Mouse (Mus musculus): Measurements from ENCODE around the gene Zscan5b. TPM values are rescaled to one million over a fixed set of nuclear protein-coding genes. Genes with fewer than 3 reads are reported as not detected.
"Not testable (repeated sequence)": the region's sequence is repeated elsewhere in the genome, so short reads cannot be mapped to it uniquely, and the experiment has no call there.

The Zscan5b gene
- polyA plus RNA-seq, 1 experiment from 2014 or later: not detected

DNA sequence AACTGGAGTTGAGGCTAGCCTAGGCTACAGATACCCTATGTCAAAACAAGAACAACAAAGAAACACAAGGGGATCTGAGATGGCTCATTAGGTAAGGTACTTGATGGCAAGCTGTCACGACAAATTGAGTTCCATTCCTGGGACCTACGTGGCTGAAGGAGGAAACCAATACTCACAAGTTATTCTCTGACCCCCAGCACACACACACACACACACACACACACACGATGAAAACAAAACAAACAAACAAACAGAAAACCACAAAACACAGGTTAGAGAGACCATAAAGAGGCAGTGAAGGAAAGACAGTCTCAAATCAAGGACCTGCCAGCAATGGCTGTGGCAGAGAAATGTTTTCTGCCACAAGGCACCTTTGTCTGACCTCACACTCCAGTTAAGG lies 25.3 kb upstream of the Zscan5b start, which contains the start of gene Galp:
Gene Galp (plus strand): TSS at position 301 of the 400 bp plus-strand sequence.
- Histone ChIP-seq H3K27ac (no peak within 1 kb of the TSS), H3K36me3 (ENCODE audit: inconsistent target) (no peaks in the 10 kb centered on the region), H3K79me2 (ENCODE audit: inconsistent target) (no peaks in the 10 kb centered on the region), H3K4me3 (ENCODE audit: inconsistent target) (no peak within 1 kb of the TSS)
- WGBS (ENCODE audit: missing documents): 46% methylated on average over 3 of the region's 3 CpGs

GRCm38 (mm10) chr7:6204200-6204599 lies 17.9 kb upstream of the Zscan5b start:
- no peak overlapping the region for H3K4me3 ChIP-seq (ENCODE audit: inconsistent target)
- H3K36me3 ChIP-seq (ENCODE audit: inconsistent target): no peaks in the 10 kb centered on the region
- H3K27ac ChIP-seq: no peak overlapping the region
- WGBS (ENCODE audit: missing documents): 77% methylated on average over 3 of the region's 3 CpGs
- no peaks in the 10 kb centered on the region for H3K79me2 ChIP-seq (ENCODE audit: inconsistent target)

DNA sequence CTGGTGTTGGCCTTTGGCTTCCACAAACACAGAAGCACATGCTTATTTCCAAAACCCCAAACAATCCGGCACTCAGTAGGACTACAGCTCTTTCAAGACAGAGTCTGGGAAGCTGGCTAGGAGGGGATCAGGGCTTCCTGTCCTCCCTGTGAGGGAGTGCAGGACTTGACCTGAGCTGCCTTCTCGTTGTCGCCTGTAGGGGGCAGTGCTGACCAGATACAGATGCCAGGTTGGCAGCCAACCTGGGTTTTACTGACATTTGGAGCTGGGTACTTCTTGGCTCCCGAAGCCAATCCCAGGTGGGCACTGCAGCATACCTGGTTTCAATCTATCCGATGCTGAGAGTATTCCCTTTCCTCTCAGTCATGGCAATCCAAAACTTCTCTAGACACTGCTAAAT lies 8.9 kb upstream of the Zscan5b start:
- Histone ChIP-seq H3K27ac (no peak overlapping the region), H3K4me3 (ENCODE audit: inconsistent target) (no peak overlapping the region), H3K36me3 (ENCODE audit: inconsistent target) (no peaks in the 10 kb centered on the region), H3K79me2 (ENCODE audit: inconsistent target) (no peaks in the 10 kb centered on the region)
- 42% methylated on average over 5 of the region's 5 CpGs for WGBS (ENCODE audit: missing documents)

GRCm38 (mm10) chr7:6214691-6215090 lies 7.4 kb upstream of the Zscan5b start:
- not testable (repeated sequence) for H3K27ac ChIP-seq; H3K79me2 ChIP-seq (ENCODE audit: inconsistent target); H3K36me3 ChIP-seq (ENCODE audit: inconsistent target); H3K4me3 ChIP-seq (ENCODE audit: inconsistent target)
- 92% methylated on average over 2 of the region's 4 CpGs for WGBS (ENCODE audit: missing documents)

DNA sequence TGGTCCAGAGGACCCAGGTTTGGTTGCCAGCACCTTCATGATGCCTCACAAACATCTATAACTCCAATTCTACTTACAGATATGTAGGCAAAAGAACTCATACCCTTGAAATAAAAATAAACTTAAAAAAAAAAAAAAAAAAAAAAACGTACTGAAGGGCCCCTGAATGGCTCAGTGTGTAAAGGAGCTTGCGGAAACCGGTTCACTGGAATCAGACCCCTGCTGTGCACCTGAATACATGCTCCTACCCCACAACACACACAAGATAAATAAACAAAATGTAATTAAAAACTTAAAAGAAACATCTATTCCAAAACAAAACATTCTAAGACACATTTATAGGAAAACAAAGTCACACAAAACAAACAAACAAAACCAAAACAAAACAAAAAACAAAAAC lies 1.9 kb upstream of the Zscan5b start:
- Histone ChIP-seq H3K27ac (no peak overlapping the region), H3K79me2 (ENCODE audit: inconsistent target) (no peaks in the 10 kb centered on the region), H3K4me3 (ENCODE audit: inconsistent target) (no peak overlapping the region), H3K36me3 (ENCODE audit: inconsistent target) (no peaks in the 10 kb centered on the region)
- 54% methylated on average over 3 of the region's 3 CpGs for WGBS (ENCODE audit: missing documents)

GRCm38 (mm10) chr7:6228491-6228890 lies 6.4 kb downstream of the Zscan5b start:
- 65% methylated on average over 8 of the region's 8 CpGs for WGBS (ENCODE audit: missing documents)

GRCm38 (mm10) chr7:6239787-6240186 lies 17.7 kb downstream of the Zscan5b start:
- Histone ChIP-seq H3K4me3 (ENCODE audit: inconsistent target) (no peak overlapping the region), H3K36me3 (ENCODE audit: inconsistent target) (no peaks in the 10 kb centered on the region), H3K27ac (no peak overlapping the region), H3K79me2 (ENCODE audit: inconsistent target) (no peaks in the 10 kb centered on the region)
- 51% methylated on average over 11 of the region's 11 CpGs for whole genome bisulfite sequencing (ENCODE audit: missing documents)

More at GRCm38 (mm10) chr7:6228491-6228890, 6.4 kb downstream of the Zscan5b start:
- H3K27ac ChIP-seq; H3K4me3 ChIP-seq (ENCODE audit: inconsistent target); H3K79me2 ChIP-seq (ENCODE audit: inconsistent target); H3K36me3 ChIP-seq (ENCODE audit: inconsistent target): not testable (repeated sequence)

DNA sequence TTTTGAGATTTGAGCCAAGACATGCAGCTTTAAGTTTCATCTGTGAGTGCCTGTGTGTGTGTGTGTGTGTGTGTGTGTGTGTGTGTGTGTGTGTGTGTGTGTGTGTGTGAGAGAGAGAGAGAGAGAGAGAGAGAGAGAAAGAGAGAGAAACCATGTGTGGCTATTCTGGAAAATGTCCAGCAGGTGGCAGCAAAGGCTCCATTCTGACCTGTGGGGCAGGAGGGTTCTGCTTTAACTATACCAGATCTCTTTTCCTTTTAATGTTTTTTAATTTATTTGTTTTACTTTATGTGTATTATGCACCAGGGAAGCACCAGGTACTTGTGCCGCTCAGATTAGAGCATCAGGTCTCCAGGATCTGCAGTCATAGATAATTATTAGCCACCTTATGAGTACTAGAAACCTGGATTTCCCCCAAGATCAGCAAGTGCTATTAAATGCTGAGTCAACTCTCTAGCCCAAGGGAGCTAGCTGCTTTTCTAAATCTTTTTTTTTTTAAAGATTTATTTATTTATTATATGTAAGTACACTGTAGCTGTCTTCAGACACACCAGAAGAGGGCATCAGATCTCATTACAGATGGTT lies 18.9 kb downstream of the Zscan5b start:
- not testable (repeated sequence) for H3K4me3 ChIP-seq (ENCODE audit: inconsistent target); H3K27ac ChIP-seq; H3K36me3 ChIP-seq (ENCODE audit: inconsistent target); H3K79me2 ChIP-seq (ENCODE audit: inconsistent target)
- 25% methylated on average over 1 of the region's 1 CpGs for WGBS (ENCODE audit: missing documents)

DNA sequence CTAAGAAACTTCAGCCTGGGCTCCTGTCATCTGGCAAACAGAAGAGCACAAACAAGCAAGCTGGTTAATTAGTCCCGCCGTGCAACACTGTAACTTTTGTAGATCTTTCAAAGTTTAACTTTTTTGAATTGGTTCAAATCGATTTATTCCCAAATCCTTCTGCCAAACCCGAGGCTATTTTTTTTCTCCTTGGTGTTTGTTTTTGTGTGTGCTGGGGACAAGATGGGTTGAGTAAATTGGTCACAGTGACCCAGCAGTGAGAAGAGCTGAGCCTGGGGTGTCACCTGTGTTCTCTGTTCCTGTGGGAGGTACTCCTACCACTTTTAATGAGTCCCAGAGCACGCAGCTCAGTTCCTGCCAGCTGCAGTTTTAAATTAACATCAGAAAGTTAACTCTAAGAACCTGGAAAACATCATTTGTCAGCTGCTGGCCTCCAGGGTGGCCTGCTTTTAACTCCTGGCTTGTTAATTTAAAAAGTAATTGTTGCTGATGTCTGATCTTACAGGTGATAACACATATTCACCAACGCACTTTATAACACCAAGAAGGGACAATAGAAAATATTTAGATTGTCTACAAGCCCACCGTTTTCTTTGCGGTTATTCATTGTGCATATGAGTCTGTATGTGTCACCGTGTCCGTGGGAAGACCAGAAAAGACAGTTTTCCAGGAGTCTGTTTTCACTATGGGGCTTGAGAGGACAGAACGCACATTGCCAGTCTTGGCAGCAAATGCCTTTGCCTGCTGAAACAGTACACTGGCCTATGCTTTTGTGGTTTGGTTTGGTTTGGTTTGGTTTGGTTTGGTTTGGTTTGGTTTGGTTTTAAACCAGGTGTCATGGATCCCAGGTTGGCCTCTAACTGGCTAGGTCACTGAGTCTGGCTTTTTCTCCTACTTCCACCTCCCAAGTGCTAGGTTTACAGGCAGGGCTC lies 22.5 kb downstream of the Zscan5b start:
- Histone ChIP-seq H3K27ac (no peak overlapping the region), H3K36me3 (ENCODE audit: inconsistent target) (no peaks in the 10 kb centered on the region), H3K4me3 (ENCODE audit: inconsistent target) (no peak overlapping the region), H3K79me2 (ENCODE audit: inconsistent target) (no peaks in the 10 kb centered on the region)
- WGBS (ENCODE audit: missing documents): 51% methylated on average over 11 of the region's 11 CpGs

DNA sequence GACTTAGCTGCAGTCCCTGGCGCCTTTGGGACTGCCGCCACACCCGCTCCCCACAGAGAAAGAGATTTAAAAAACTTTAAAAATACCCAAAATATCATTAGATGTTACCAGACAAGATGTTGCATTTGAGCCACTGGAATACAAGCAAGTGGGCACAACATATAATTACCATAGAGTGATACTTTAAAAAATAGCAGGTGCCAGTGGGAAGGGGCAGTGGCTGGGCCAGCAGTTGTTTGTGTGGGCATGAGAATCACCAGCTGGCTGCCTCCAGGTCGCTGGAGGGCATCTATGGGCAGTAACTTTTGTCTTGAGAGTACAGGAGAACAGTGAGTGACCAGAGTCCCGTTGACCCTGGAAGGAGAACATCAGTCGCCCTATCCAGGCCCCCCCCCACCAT lies 30.3 kb downstream of the Zscan5b start, which contains the start of gene Epp13:
Gene Epp13 (plus strand): TSS at position 301 of the 400 bp plus-strand sequence.
- Histone ChIP-seq H3K36me3 (ENCODE audit: inconsistent target) (no peaks in the 10 kb centered on the region), H3K4me3 (ENCODE audit: inconsistent target) (no peak within 1 kb of the TSS), H3K79me2 (ENCODE audit: inconsistent target) (no peaks in the 10 kb centered on the region), H3K27ac (no peak within 1 kb of the TSS)
- 77% methylated on average over 3 of the region's 6 CpGs for WGBS (ENCODE audit: missing documents)

GRCm38 (mm10) chr7:6254451-6254850 lies 32.4 kb downstream of the Zscan5b start:
- WGBS (ENCODE audit: missing documents): 99% methylated on average over 5 of the region's 5 CpGs
- H3K79me2 ChIP-seq (ENCODE audit: inconsistent target): no peaks in the 10 kb centered on the region
- no peaks in the 10 kb centered on the region for H3K36me3 ChIP-seq (ENCODE audit: inconsistent target)
- H3K27ac ChIP-seq: no peak overlapping the region
- no peak overlapping the region for H3K4me3 ChIP-seq (ENCODE audit: inconsistent target)

GRCm38 (mm10) chr7:6257386-6257785 lies 35.3 kb downstream of the Zscan5b start:
- Histone ChIP-seq H3K4me3 (ENCODE audit: inconsistent target) (no peak overlapping the region), H3K27ac (no peak overlapping the region), H3K36me3 (ENCODE audit: inconsistent target) (no peaks in the 10 kb centered on the region), H3K79me2 (ENCODE audit: inconsistent target) (no peaks in the 10 kb centered on the region)
- WGBS (ENCODE audit: missing documents): 84% methylated on average over 4 of the region's 4 CpGs

- Histone ChIP-seq H3K79me2 (ENCODE audit: inconsistent target) (no peaks in the 10 kb centered on the region), H3K27ac (no peak overlapping the region), H3K4me3 (ENCODE audit: inconsistent target) (no peak overlapping the region), H3K36me3 (ENCODE audit: inconsistent target) (no peaks in the 10 kb centered on the region)
- 46% methylated on average over 16 of the region's 16 CpGs for WGBS (ENCODE audit: missing documents)
Measured at GRCm38 (mm10) chr7:6258232-6259220, 36.4 kb downstream of the Zscan5b start.

GRCm38 (mm10) chr7:6260004-6260403 lies 37.9 kb downstream of the Zscan5b start:
- WGBS (ENCODE audit: missing documents): 48% methylated on average over 2 of the region's 2 CpGs
- H3K4me3 ChIP-seq (ENCODE audit: inconsistent target); H3K79me2 ChIP-seq (ENCODE audit: inconsistent target); H3K36me3 ChIP-seq (ENCODE audit: inconsistent target); H3K27ac ChIP-seq: not testable (repeated sequence)

Measured in macrophage (primary cell).